Mouse (Mus musculus) MEL (cell line): ENCODE results near the gene Ankrd24.

Source experiments
- CTCF ChIP-seq, 3 experiments: IDR thresholded peaks in 2 of 3; conservative IDR thresholded peaks in 1 of 3; 2 replicates each; pipeline ENCODE4 v1.5.1; 2011 to 2012; ENCODE audit warnings: low read length in 3 of 3, low read depth in 2 of 3, mild to moderate bottlenecking in 2 of 3, improper control_type of control experiment in 1 of 3, inconsistent platforms in 1 of 3, mixed read lengths in 1 of 3, moderate library complexity in 1 of 3; ENCODE audit not compliant: control insufficient read depth in 1 of 3, insufficient read depth in 1 of 3, poor library complexity in 1 of 3, severe bottlenecking in 1 of 3
- EP300 ChIP-seq, 2 experiments: IDR thresholded peaks; 2 replicates each; pipeline ENCODE4 v1.6.1; 2011; ENCODE audit warnings: improper control_type of control experiment in 2 of 2, low read length in 2 of 2, low read depth in 1 of 2, mild to moderate bottlenecking in 1 of 2
- MXI1 ChIP-seq: IDR thresholded peaks from 2 replicates; pipeline ENCODE4 v1.6.1; 2011; ENCODE audit warnings: mild to moderate bottlenecking, low read depth, low read length, improper control_type of control experiment
- POLR2A ChIP-seq, 2 experiments: IDR thresholded peaks; 2 replicates each; pipeline ENCODE4 v1.6.1; 2011 to 2012; ENCODE audit warnings: low read length in 2 of 2, mild to moderate bottlenecking in 2 of 2, control low read depth in 1 of 2, improper control_type of control experiment in 1 of 2, low read depth in 1 of 2, moderate library complexity in 1 of 2; ENCODE audit not compliant: control insufficient read depth in 1 of 2, insufficient read depth in 1 of 2, poor library complexity in 1 of 2
- POLR2AphosphoS2 ChIP-seq: IDR thresholded peaks from 2 replicates; pipeline ENCODE4 v1.6.1; 2011; ENCODE audit warnings: low read length, improper control_type of control experiment
- RAD21 ChIP-seq: IDR thresholded peaks from 2 replicates; pipeline ENCODE4 v1.6.1; 2011; ENCODE audit warnings: mild to moderate bottlenecking, low read depth, low read length, improper control_type of control experiment
- TBP ChIP-seq: IDR thresholded peaks from 2 replicates; pipeline ENCODE4 v1.8.0; 2011; ENCODE audit warnings: low read depth, low read length, improper control_type of control experiment

- no peak; the same call in 1 of the 2 replicates for TF ChIP-seq RAD21
- peak; percentile 20 to 49 (median 32) for TF ChIP-seq CTCF (IDR thresholded peaks at IDR 0.05 in 2 of 3, conservative IDR thresholded peaks at IDR 0.05 in 1 of 3; ENCODE audit: control insufficient read depth in 1 of 3, insufficient read depth in 1 of 3, low read depth in 2 of 3, low read length in 3 of 3, poor library complexity in 1 of 3, severe bottlenecking in 1 of 3)
- TF ChIP-seq POLR2A (IDR thresholded peaks at IDR 0.05; ENCODE audit: control insufficient read depth in 1 of 2, insufficient read depth in 1 of 2, low read depth in 1 of 2, low read length in 2 of 2, poor library complexity in 1 of 2), result no peak
- no peak for TF ChIP-seq TBP
- TF ChIP-seq MXI1, result no peak
- no peak for TF ChIP-seq EP300 (IDR thresholded peaks at IDR 0.05; ENCODE audit: low read depth in 1 of 2, low read length in 2 of 2)
- TF ChIP-seq POLR2AphosphoS2, result no peak
Measured at GRCm38 (mm10) chr10:81608308-81608707, 20.0 kb upstream of the Ankrd24 start.
